Mouse (Mus musculus) frontal cortex, adult 2 months (tissue): ENCODE measurements around the gene Midn. TPM values are rescaled to one million over a fixed set of nuclear protein-coding genes. Genes with fewer than 3 reads are reported as not detected.

ENCODE experiments used
- DNase-seq, 2 experiments: peaks; one replicate each; pipeline ENCODE4 v3.0.0; 2022; ENCODE audit warnings: low spot score in 1 of 2; ENCODE audit errors: extremely low spot score in 1 of 2
- polyA plus RNA-seq: library from polyadenylated mRNA; depleted of rRNA; stranded (reverse); fragments of >200 nt; gene quantifications from 2 replicates; pipeline ENCODE4 v1.2.3, GENCODE M21; 2012

The Midn gene
- polyA plus RNA-seq, 1 experiment, result 36.5 TPM

DNA sequence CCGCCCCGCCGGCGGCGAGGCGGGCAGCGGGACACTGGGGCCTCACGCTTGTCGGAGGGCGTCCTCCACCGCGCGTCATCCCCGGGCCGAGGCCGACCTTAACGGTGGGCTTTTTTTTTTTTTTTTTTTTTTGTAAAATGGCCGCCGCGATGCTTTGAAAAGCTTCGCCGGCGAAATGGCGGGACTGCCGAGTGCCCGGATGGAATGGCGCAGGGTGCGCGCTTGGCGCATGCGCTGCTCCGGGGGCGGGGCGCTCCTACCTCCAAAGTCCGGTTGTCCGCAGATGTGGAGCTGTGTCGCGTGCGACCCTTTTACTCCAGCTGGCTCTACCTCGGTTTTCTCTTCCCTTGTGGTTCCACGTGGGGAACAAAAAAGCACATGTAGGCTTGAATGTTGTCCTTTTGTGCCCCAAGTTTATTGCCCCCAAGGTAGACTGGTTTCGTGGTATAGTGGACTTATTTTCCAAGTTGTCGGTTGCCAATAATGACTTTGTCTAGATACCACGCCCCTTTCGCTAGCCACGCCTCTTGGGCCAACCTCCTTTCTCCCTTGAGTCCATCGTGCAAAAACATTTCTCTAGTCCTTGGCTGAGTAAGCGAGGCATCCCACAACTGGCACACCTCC lies 20.1 kb downstream of the Midn start:
- peak; percentile 86 to 95 for DNase-seq

DNA sequence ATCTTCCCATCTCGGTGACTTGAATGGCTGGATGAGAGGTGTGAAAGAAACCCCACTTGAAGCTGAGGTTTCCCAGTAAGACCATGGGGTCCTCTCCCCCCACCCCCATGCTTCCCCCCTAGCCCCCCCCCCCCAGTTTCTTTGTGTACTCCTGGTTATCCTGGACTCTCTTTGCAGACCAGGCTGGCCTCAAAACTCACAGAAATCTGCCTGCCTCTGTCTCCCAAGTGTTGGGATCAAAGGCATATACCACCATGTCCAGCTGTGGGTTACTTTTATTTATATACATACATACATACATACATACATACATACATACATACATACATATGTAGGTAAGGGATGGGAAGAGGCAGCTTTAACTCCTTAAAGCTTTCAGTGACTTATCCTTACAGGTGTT lies 21.0 kb downstream of the Midn start:
- DNase-seq, result no peak

DNA sequence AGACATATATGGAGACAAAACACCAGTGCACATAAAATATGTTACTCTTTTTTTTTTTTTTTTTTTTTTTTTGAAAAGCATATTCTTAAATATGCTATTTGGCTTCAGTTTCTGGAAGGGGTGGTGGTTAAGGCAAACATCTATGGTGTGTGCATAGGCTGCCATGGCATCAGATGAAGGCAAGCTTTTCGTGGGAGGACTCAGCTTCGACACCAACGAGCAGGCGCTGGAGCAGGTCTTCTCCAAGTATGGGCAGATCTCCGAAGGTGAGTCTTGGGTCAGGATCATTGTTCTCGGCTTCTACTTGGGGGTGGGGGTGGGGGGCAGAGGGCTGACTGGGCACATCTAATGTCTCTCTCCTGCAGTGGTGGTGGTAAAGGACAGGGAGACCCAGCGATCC lies 21.6 kb downstream of the Midn start:
- no peak for DNase-seq

DNA sequence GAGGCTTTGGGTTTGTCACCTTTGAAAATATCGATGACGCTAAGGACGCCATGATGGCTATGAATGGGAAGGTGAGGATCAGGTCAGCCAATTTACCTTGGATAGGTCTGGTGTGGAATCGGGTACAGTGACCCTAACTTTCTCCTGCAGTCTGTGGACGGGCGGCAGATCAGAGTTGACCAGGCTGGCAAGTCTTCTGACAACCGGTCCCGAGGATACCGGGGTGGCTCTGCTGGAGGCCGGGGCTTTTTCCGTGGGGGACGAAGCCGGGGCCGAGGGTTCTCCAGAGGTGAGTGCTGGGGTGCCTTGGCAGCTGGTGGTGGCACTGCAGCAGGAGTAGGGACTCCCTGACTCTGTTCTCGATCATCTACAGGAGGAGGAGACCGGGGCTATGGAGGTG lies 22.0 kb downstream of the Midn start:
- DNase-seq, result no peak

DNA sequence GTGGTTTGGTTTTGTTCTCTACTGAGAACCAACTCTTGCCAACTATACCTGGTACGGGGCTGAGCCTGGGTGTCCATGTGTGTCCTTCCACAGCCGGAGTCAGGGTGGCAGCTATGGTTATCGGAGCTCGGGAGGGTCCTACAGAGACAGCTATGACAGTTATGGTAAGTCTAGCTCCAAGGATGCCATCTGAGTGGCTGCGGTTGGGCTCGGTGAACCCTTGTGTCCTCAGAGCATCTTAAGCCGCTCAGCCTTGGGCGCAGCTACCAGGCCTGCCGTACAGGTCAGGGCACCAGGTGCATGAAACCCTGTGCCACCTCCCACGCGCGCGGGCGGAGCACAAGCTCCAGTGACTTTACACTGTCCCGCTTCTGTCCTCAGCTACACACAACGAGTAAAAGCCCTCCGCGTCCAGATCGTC lies 22.5 kb downstream of the Midn start:
- no peak for DNase-seq

DNA sequence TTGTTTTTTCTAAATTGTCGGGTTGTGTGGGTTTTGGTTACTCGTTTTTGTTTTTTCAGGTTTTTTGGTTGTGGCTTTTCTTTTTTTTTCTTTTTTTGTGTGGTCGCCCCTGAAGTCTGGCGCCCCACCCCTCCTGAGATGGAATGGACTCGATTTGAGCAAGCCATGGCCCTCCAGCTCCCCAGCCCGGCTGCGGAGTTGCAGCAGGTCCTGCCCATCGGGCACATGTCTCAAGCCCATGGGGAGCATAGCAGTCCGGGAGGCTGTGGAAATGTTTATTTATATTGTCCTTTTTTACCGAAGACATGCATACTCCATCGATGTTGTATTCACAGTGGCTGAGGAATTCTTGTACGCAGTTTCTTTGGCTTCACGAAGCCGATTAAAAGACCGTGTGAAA lies 23.2 kb downstream of the Midn start:
- DNase-seq, result no peak

DNA sequence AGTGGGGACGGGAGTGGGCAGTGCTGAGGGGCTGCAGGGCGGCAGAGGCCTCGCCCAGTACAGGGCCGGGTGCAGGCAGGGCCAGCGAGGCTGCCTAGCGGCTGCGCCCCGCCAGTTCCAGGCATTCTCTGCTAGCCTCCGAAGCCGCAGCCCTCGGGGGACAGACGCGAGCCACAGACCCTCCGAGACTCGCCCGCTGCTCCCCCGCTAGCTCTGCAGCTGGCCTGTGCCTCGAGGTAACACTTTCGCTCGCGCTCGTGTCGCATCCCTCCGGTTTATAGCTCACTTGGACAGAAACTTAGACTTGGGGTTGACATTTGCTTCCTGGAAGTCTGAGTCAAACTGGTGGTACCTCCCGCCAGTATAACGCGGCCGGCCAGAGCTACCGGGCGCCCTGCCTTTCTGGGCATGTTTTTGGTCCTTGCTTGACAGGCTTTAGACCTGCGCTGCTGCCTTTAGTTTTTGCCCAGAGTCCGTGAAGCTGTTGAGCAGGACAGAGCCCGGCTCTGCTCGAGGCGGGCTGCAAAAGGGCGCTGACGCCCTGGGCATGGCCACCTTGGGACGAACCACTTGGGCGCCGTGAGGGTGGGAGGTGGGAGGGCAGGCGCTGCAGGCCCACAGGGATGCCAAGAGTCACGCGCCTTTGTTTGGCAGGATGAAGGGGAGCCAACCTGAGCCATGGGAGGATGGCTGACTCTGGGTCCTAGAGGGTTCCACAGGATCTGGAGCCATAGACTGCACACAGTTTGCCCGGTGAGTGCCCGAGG lies 23.9 kb downstream of the Midn start:
- no peak for DNase-seq

DNA sequence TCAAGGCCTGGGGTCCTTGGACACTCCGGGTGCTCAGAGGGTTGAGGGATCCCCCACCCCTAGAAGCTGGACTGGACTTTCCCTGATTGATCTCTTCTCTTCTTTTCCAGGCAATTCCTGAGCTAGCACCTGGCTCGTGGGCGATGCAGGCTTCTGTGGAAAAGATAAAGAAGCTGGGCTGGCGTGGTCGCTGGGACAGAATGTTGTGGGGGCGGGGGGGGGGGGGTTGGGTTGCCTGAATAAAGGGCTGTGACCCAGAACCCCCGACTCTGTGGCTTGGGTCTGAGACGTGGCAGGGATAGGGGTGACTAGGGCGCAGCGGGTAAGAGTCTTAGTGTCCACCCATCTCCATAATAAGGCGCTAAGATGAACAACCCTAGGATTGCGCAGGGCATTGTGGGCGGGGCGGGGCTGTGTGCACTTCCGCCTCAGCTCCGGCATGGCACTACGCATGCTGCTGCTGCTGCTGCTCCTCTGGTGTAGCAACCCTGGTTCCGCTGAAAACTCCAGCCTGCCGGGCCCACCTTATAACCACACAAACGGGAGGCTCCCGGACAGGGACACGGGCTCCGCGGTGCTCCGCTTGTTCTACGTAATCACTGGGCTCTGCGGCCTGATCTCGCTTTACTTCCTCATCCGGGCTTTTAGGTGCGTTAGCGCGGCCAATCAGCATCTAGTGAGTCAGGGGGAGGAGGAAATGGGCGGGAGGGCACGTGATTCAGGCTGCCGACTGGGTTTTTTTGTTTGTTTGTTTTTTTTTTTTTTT lies 24.6 kb downstream of the Midn start, which contains the start of gene 1600002K03Rik:
Gene 1600002K03Rik (plus strand): TSS at position 418 of the 766 bp plus-strand sequence.
- peak; percentile 84 to 89 for DNase-seq

DNA sequence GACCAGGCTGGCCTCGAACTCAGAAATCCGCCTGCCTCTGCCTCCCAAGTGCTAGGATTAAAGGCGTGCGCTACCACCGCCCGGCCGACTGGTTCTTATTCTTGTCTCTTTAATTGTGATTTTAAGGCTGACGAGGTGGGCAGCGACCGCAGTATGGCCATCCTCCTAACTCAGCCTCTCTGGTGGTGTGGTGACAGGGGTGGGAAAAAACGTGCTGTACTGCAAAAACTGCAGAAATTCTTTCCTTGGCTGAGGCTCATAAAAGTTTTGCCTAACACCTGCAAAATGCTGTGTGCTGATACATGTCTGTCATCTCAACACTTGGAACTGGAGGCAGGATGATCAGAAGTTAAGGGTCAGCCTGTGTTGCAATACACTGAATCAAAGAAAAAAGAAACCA lies 25.3 kb downstream of the Midn start:
- no peak for DNase-seq

DNA sequence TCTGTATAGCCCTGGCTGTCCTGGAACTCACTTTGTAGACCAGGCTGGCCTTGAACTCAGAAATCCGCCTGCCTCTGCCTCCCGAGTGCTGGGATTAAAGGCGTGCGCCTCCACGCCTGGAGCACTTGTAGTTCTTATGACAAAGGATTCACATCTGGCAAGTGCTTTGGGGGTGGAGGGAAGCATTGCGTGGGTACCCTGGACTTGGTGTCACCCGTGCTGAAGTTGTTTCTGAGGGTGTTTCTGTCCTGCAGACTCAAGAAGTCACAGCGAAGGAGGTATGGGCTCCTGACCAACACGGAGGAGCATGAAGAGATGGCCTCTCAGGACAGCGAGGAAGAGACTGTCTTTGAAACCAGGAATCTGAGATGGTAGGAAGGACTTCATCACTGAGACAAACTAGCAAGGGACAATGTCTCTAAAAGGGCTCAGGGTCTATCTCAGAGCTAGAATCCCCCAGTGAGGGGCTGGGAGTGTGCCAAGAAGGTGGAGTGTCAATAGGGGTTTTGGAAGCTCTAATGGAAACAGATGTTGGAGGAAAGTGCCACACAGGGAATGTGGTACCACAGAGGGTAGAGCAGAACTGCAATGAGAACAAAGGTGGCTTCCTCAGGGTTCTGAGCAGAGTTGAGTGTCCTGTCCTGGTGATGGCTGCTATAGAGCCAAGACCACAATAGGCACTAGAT lies 26.0 kb downstream of the Midn start:
- no peak for DNase-seq

DNA sequence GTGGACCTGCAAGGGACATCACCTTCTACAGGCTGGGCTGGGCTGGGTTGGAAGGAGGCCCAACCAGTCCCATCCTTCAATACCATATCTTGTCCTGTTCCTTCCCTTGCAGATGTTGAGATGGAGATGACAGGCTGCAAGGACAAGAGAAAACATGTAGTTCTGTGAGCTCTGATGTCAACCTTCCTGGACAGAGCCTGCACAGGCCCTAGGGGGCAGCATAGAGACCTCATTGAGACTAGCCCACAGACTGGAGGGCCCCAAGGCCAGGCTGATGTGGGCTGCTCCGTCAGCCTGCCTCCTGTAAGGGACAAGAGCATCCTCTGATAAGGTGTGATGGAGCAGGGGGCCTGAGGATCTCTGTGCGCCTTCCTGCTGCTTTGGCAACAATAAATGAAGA lies 26.6 kb downstream of the Midn start:
- DNase-seq, result no peak

DNA sequence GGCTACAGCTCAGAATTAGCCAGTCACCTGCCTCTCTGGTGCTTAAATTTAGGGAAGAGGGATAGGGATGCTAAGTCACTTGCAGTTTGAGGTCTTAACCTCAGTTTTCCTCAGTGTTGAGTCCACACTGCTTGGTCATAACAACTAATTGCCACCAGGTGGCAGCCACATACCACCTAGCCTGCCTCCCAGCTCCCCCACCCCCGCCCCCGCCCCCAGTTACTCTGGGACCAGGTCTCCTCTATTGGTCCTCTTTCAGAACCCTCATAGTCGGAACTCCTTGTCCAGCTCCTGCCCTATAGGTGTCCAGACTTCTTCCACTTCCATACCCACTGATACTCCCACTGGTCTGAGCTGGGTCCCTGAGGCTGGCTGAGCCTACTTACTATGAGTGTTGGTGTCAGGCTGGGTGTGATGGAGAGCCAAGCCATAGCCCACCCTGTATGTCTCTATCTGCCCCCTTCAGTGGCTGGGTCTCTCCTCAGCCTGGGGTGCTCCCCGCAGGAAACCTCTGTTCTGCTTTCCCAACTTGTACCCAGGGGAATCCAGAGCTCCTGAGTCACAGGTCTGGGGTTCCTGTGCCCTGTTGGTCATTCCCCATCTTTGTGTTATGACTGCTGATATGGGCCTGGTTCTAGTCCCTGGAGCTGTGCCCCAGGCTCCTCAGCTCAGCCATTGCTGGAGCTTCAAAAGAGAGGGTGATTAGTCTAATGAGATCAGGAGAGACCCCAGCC lies 27.6 kb downstream of the Midn start:
- DNase-seq, result peak in 1 of 2 experiments; percentile 71

DNA sequence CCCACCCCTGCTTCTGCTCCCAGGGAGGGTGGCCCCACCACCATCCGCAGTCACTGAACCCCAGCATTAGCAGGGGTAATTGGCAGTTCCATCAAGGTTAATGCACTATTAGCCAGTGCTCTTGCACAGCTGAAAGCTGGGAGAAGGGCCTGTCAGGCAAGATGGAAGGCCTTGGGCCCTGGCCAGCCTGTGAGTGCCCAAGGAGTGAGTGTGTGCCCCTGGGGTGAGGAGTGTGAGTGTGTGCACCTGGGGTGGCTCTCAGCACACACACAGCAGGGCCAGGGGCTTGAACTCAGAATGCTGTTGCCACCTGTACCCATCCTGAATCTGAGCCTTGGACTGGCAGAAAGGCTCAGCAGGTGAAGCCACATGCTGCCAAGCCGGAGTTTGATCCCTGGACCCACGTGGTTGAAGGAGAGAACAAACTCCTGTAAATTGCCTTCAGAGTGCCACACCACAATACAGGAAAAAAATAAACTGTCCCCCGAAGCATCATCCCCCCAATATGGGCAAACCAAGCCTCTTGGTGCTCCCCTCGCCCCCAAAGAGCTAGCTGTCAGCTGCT lies 28.3 kb downstream of the Midn start:
- no peak for DNase-seq

DNA sequence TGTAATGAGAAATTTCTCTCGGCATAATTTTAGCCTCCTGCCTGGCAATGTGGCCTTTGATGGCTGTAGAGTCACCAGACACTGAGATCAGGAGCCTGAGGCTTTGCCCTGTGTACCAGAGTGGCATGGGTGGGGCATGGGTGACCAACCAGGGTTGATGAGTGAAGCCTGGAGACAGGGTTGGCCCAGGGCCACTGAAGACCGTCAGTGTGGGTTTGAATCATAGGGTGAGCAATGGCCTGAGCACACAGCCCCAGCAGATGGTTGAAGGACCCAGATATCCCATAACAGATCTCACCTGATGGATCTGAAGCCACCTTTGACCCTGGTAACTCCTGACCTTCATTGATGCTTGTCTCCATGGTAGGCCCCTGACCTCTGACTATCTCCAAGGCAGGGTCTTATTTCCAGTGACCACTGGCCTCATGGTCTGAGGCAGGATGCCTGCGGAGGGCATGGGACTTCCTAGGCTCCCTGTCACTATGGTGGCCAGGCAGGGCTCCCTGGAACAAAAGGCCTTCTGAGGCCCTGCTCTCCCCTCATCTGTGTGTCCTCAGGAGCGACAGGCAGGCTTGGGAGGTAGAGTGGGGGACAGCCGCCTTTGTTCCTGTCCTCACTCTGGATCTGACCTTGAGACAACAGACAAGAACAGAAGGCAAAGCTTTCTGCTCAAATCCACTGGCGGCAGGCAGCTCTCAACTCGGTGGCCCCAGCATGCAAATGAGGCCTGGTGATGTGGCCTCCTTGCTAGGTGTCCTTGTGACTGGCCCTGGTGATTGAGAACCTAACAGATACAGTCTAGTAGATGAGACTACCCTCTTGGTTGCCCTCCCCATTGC lies 29.6 kb downstream of the Midn start:
- DNase-seq, result no peak

DNA sequence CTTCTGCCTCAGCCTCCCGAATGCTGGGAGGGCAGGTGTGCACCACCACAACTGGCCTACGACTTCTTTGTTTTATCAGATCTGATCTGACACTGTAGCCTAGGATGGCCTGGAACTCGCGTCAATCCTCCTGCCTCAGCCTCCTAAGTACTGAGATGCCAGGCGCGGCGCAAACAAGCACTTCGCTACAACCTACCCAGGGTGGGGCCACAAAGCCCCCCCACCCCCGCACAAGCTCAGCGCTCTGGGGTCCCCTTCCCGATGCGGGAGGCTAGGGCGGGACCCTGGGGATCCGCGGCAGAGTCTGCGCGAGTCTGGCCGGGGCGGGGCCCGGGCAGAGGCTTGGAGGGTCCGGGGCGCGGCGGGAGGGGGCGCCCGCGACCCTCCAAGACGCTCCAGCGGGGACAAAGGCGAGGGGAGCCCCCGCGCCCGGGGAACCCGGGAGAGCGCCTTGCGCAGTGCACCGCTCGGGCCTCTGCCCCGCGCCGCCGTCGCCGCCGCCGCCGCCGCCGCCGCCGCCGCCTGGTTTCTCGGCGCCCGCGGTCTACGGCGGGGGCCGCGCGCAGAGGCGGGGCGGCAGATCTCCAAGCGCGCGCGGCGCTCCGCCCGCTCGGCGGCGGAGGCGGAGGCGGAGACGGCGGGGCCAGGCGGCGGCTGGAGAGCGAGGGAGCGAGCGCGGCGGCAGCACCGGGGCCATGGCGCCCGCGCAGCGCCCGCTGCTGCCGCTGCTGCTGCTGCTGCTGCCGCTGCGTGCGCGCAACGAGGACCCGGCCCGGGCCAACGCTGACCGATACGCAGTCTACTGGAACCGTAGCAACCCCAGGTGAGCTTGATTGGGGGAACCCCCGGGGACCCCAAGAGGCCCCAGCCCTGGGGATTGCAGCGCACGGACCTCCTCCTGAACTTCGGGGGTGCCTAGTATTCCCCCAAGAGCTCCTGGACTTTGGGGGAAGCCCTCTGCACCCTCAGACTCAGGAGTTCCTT lies 31.3 kb downstream of the Midn start, which contains the start of gene Efna2:
Gene Efna2 (plus strand): TSS at position 415 of the 984 bp plus-strand sequence.
- DNase-seq, result no peak

DNA sequence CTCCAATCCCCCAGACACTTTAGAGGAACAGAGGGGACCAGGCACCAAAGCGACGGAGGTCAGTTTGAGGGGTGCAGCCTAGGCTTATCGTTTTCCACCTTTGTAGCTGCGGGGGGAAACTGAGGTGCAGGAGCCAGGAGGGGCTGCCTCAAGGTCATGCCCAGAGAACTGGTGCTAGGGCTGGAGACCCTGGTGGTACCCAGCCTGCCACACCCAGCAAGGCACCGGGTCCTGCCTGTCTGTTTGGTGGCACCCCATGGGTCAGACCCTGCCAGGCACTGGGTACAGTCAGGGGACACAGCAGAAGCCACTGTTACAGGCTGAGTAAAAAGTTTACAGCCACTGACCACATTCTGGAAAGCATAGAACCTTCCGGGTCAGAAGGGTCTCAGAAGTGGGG lies 32.2 kb downstream of the Midn start:
- no peak for DNase-seq

DNA sequence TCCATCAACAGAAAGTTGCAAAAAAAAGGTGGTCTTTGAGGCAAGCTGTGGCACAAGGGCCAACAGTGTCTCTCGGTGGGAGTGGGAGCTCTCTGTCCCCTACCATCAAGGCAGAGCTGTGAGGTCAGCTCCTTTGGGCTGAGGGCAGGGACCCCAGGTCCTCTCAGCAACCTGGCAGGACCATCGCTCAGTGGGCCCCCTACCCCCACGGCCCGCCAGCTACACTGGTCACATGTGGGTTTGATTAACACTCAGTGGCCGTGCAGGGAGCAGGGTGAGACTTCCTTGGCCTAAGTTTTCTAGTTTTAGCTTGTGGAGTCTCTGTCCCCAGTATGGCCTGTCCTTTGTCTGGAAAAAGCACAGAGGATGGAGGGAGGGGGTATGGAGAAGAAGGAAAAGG lies 32.8 kb downstream of the Midn start:
- DNase-seq, result no peak

DNA sequence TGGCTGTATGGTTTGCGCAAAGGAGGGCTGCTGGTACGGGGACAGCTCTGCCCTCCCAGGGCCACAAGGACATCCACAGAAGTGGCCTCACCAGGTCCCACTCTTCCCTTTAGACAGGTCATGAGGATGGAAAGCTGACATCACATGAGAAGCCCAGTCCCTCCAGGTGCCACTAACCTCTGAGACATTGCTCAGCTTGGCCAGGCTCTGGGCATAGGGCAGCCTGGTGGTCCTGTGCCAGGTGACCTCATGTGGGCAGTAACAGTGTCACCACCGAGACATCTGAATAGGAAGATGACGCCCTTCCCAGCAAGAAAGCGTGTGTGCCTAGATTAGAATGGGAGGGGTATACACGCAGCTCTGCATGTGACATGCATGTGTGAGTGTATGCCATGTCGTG lies 34.5 kb downstream of the Midn start:
- DNase-seq, result no peak
